Mouse (Mus musculus) megakaryocyte, adult 5-6 weeks (primary cell): ENCODE results near the gene Csf1. TPM values are rescaled to one million over a fixed set of nuclear protein-coding genes. Genes with fewer than 3 reads are reported as not detected.
A peak's percentile ranks its signal among the peaks of the same experiment; 100 is the strongest.
"Not testable (repeated sequence)": the region's sequence is repeated elsewhere in the genome, so short reads cannot be mapped to it uniquely, and the experiment has no call there.

Experiments
- ATAC-seq: 2 replicates; pipeline ENCODE4 v1.8.0; 2016; ENCODE audit warnings: mild to moderate bottlenecking, inconsistent platforms; ENCODE audit not compliant: poor library complexity, severe bottlenecking
- total RNA-seq, 2 experiments: library from RNA; stranded (forward) in 1 of 2; stranded (reverse) in 1 of 2; fragments of 153-499, 151-499 nt in 1 of 2; fragments of 221-1000, 200-1000 nt in 1 of 2; gene quantifications; 2 replicates each; pipeline versions ENCODE4 v1.2.3 to v1.2.4; 2015 to 2017

The Csf1 gene
- total RNA-seq, 2 experiments from 2014 or later = 6.9 to 14.7 TPM

DNA sequence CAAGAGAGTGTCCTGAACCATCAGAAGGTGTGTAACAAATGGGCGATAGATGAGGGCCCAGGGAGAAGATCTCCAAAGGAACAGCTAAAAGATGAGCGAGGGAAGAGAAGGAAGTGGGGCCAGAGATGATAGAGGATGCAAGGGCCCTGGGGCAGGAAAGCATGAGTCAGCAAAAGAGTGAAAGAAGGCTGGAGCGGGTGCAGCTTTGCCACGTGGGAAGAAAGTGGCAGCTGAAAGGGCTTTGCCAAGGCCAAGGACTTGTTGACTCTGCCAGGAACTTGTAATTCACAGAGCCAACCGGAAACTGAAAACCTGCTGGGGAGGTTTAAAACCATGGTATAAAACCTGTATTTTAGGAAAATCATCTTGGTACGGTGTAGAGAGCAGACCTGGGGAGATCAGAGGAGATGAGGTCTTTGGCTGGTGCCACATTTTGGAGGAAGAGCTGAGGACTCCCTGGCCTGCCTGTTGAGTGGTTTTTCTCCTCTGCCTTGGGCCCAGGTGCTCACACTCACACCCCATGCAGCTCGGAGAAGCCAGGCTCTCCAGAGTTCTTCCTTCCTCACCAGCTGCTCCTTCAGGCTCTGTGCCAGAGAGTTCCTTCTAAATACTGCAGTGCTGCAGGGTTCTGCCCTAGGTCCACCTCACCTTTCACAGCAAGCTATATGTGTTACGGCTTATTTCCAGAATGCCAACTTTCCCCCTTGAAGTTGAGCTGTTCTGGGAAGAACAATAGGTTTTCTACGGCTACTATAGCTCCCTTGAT lies 9.3 kb downstream of the Csf1 start:
- ATAC-seq = peak; percentile 31

- no peak for ATAC-seq
These were observed 10.8 kb downstream of the Csf1 start for GRCm38 (mm10) chr3:107749446-107749845.

GRCm38 (mm10) chr3:107748260-107748955 lies 11.9 kb downstream of the Csf1 start:
- ATAC-seq = 0 out of 2 replicates have a peak, but pooled peaks have one; percentile 34

DNA sequence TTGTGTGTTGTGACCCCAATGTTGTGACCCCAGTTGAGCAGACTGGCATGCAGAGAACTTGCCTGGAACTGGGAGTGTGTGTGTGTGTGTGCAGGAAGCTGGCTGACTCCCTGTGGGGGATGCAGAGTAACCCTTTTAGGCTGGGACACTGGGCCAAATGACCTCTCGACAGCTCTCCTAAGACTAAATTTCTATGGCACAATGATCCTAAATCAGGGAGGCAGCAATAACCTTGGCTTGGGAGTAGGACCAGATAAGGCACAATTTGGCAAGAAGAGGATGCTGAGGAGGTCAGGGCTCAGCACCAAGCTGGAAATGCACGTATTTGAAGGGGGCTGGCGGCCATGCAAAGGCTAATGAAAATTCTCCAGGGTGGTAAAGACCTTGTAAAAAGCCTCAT lies 14.2 kb downstream of the Csf1 start:
- ATAC-seq = no peak

DNA sequence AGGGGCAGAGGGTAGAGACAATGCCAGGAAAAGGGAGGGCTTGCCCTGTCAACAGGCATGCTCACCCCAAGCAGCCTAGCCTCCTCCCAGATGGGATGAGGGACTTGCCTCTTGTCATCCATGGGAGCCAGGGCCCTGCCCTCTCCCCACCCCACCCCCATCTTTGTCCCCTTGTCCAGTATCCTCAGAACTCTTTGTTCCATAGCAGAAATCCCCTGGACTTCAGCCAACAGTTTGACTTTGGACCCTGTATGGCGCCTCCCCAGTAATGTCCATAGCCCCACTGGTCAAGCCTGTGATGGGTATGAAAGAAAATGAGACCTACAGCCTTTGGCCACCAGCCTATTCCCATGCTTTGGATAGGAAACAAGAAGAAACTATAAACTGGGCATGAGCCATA lies 16.6 kb downstream of the Csf1 start:
- no peak for ATAC-seq

DNA sequence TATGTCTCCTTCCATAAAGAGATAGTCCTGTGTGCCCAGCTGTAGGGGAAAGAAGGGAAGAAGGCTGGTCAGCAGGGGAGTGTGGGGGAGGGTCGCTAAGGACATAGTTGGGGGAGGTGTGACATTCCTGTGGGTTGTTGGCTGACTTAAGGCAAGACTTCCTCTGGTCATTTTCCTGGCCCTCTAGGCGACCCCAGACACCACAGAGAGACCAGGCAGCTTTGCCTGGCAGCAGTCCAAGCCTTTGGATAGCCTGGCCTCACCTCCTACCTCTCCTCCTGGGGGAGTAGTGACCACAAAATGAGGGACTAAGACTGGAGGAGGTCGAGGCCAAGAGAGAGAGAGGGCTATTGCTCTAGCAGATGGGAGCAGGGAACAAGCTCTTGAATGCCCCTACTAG lies 17.2 kb downstream of the Csf1 start:
- no peak for ATAC-seq

GRCm38 (mm10) chr3:107742071-107742710 lies 18.1 kb downstream of the Csf1 start:
- no peak for ATAC-seq

DNA sequence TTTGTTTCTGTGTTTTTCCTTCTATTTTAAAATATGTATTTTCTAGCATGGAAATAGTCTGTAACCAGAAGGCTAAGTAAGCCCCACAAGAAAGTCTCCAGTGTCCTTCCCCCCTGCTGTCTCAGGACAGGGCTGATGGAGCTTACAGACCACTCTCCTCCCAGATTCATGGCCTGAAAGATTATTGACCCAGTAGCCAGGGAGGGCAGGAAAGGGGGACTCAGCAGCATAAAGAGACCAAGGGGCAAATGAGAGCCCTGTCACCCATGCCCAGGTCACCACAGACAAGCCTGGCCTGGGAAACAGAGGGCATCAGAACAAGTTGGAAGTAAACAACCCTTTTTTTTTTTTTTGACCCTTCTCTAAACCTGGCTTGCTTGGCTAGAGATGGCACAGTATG lies 18.9 kb downstream of the Csf1 start:
- no peak for ATAC-seq

GRCm38 (mm10) chr3:107740578-107741207 lies 19.6 kb downstream of the Csf1 start:
- no peak for ATAC-seq

GRCm38 (mm10) chr3:107739966-107740365 lies 20.3 kb downstream of the Csf1 start:
- ATAC-seq = no peak

- ATAC-seq = no peak
These were observed 20.8 kb downstream of the Csf1 start for GRCm38 (mm10) chr3:107739456-107739855.

GRCm38 (mm10) chr3:107738620-107739019 lies 21.6 kb downstream of the Csf1 start:
- no peak for ATAC-seq

GRCm38 (mm10) chr3:107737609-107738190 lies 22.6 kb downstream of the Csf1 start:
- no peak for ATAC-seq

GRCm38 (mm10) chr3:107735620-107736019 lies 24.6 kb downstream of the Csf1 start:
- not testable (repeated sequence) for ATAC-seq

DNA sequence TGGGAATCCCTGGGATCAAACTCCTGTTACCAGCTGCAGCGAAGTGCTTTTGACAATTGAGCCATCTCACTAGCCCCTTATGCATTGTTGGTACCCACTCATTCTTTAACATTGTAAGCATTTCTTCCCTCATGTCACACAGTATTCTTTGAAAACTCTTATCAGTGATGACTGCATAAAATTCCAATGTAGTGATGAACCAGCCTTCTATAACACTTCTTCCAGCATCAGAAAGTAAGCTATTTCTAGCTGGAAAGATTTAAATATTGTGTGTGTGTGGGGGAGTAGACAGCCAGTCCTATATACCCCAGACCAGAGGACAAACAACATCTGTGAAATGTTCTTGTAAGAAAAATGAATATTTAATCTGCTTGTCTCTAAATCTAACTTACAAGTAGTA lies 26.9 kb downstream of the Csf1 start:
- no peak for ATAC-seq

- ATAC-seq = no peak
These were observed 30.0 kb downstream of the Csf1 start for GRCm38 (mm10) chr3:107730236-107730635.

DNA sequence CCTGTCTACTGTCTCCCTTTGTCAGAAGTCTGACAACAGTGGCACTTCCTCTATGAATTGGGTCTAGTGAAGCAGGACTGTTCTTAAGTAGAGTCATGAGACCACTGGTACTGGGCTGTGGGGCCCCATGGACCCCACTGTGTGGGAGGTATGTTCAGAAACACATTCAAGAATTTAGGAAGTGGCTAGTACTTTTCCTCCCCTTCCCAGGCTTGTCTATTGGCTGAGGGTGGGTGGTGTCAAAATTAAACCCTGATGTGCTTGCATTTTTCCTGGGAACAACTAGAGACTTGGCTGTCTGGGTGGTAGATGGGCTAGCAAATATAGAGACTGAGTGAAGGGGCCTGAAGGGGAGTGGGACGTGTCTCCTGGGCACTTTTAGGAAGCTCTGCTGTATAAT lies 31.8 kb downstream of the Csf1 start:
- ATAC-seq = no peak

GRCm38 (mm10) chr3:107715971-107716370 lies 44.3 kb downstream of the Csf1 start:
- ATAC-seq = no peak

- no peak for ATAC-seq
These were observed 45.9 kb downstream of the Csf1 start for GRCm38 (mm10) chr3:107714276-107714933.

- no peak for ATAC-seq
These were observed 48.2 kb downstream of the Csf1 start for GRCm38 (mm10) chr3:107712081-107712480.
